Mouse (Mus musculus): Measurements from ENCODE around the gene Esrrg. TPM values are rescaled to one million over a fixed set of nuclear protein-coding genes. Genes with fewer than 3 reads are reported as not detected.

Esrrg gene
- polyA plus RNA-seq, 1 experiment = 0.43 TPM

GRCm38 (mm10) chr1:187826869-187827268, 218.3 kb downstream of the Esrrg start:
- DNase-seq (ENCODE audit: low spot score) = no peak

- no peak for DNase-seq (ENCODE audit: low spot score)
Observed at GRCm38 (mm10) chr1:187830937-187831336, 222.3 kb downstream of the Esrrg start.

- no peak for DNase-seq (ENCODE audit: low spot score)
Observed at GRCm38 (mm10) chr1:187832851-187833250, 224.3 kb downstream of the Esrrg start.

- DNase-seq (ENCODE audit: low spot score) = no peak
Observed at GRCm38 (mm10) chr1:187834576-187834975, 226.0 kb downstream of the Esrrg start.

- DNase-seq (ENCODE audit: low spot score) = no peak
Observed at GRCm38 (mm10) chr1:187836384-187836783, 227.8 kb downstream of the Esrrg start.

- DNase-seq (ENCODE audit: low spot score) = no peak
Observed at GRCm38 (mm10) chr1:187836876-187837275, 228.3 kb downstream of the Esrrg start.

GRCm38 (mm10) chr1:187841629-187842028, 233.0 kb downstream of the Esrrg start:
- no peak for DNase-seq (ENCODE audit: low spot score)

- no peak for DNase-seq (ENCODE audit: low spot score)
Observed at GRCm38 (mm10) chr1:187842702-187843101, 234.1 kb downstream of the Esrrg start.

- no peak for DNase-seq (ENCODE audit: low spot score)
Observed at GRCm38 (mm10) chr1:187854148-187854547, 245.6 kb downstream of the Esrrg start.

- DNase-seq (ENCODE audit: low spot score) = no peak
Observed at GRCm38 (mm10) chr1:187862339-187862738, 253.7 kb downstream of the Esrrg start.

GRCm38 (mm10) chr1:187868427-187868826, 259.8 kb downstream of the Esrrg start:
- no peak for DNase-seq (ENCODE audit: low spot score)

GRCm38 (mm10) chr1:187872208-187872607, 263.6 kb downstream of the Esrrg start:
- DNase-seq (ENCODE audit: low spot score) = no peak

GRCm38 (mm10) chr1:187872744-187873143, 264.2 kb downstream of the Esrrg start:
- DNase-seq (ENCODE audit: low spot score) = no peak

- no peak for DNase-seq (ENCODE audit: low spot score)
Observed at GRCm38 (mm10) chr1:187873770-187874169, 265.2 kb downstream of the Esrrg start.

- no peak for DNase-seq (ENCODE audit: low spot score)
Observed at GRCm38 (mm10) chr1:187887270-187887669, 278.7 kb downstream of the Esrrg start.

GRCm38 (mm10) chr1:187888142-187888541, 279.6 kb downstream of the Esrrg start:
- no peak for DNase-seq (ENCODE audit: low spot score)

- DNase-seq (ENCODE audit: low spot score) = no peak
Observed at GRCm38 (mm10) chr1:187889096-187889495, 280.5 kb downstream of the Esrrg start.

GRCm38 (mm10) chr1:187891262-187891661, 282.7 kb downstream of the Esrrg start:
- no peak for DNase-seq (ENCODE audit: low spot score)

GRCm38 (mm10) chr1:187895459-187895858, 286.9 kb downstream of the Esrrg start:
- DNase-seq (ENCODE audit: low spot score) = no peak

GRCm38 (mm10) chr1:187896291-187896690, 287.7 kb downstream of the Esrrg start:
- no peak for DNase-seq (ENCODE audit: low spot score)

GRCm38 (mm10) chr1:187896910-187897309, 288.3 kb downstream of the Esrrg start:
- no peak for DNase-seq (ENCODE audit: low spot score)

- DNase-seq (ENCODE audit: low spot score) = no peak
Observed at GRCm38 (mm10) chr1:187899541-187899940, 290.9 kb downstream of the Esrrg start.

GRCm38 (mm10) chr1:187900756-187901155, 292.2 kb downstream of the Esrrg start:
- no peak for DNase-seq (ENCODE audit: low spot score)

GRCm38 (mm10) chr1:187902176-187902575, 293.6 kb downstream of the Esrrg start:
- no peak for DNase-seq (ENCODE audit: low spot score)

- no peak for DNase-seq (ENCODE audit: low spot score)
Observed at GRCm38 (mm10) chr1:187904731-187905130, 296.1 kb downstream of the Esrrg start.
